Mouse (Mus musculus): ENCODE results near the gene Nek5.

GRCm38 (mm10) chr8:22060446-22060889, 64.4 kb downstream of the Nek5 start, which contains the start of gene Alg11:
- TF ChIP-seq TAL1 (IDR thresholded peaks at IDR 0.05; ENCODE audit: low read length) (no peak), GATA1 (IDR thresholded peaks at IDR 0.05; ENCODE audit: low read length) (0 out of 2 replicates have a peak, but pooled peaks have one; percentile 25)

Data from erythroblast, embryonic 14.5 days (primary cell).